Mouse (Mus musculus): ENCODE results near the gene Ddx5. TPM values are rescaled to one million over a fixed set of nuclear protein-coding genes. Genes with fewer than 3 reads are reported as not detected.
"Not testable (repeated sequence)": the region's sequence is repeated elsewhere in the genome, so short reads cannot be mapped to it uniquely, and the experiment has no call there.

Ddx5 gene
- polyA plus RNA-seq, 1 experiment from 2014 or later, result 757 TPM

- H3K27me3 ChIP-seq, result no peaks in the 10 kb centered on the region
- ChIA-PET POLR2A (no interaction called here), CTCF (no interaction called here)
- no peak for TF ChIP-seq CTCF (IDR thresholded peaks at IDR 0.05)
- ATAC-seq (no peak), DNase-seq (ENCODE audit: low read depth, low spot score) (no peak)
- in situ Hi-C loops (cut with MboI; ENCODE audit: low pct_unique_long_range_greater_than_20kb), result loop anchor here (25.0 kb wide), 1 partner anchor 238 kb away; no protein-coding TSS in a partner anchor
Measured at GRCm38 (mm10) chr11:106750121-106750751, 38.7 kb downstream of the Ddx5 start, which contains the start of gene Pecam1. Pecam1 (minus strand) TSS chr11:106750628.

GRCm38 (mm10) chr11:106749557-106750120 lies 39.3 kb downstream of the Ddx5 start:
- DNase-seq (ENCODE audit: low read depth, low spot score); ATAC-seq; POLR2A ChIA-PET; H3K27me3 ChIP-seq; CTCF ChIA-PET: not testable (repeated sequence)
- in situ Hi-C loops (cut with MboI; ENCODE audit: low pct_unique_long_range_greater_than_20kb), result loop anchor here (25.0 kb wide), 1 partner anchor 237 kb away; no protein-coding TSS in a partner anchor

GRCm38 (mm10) chr11:106744949-106745348 lies 44.0 kb downstream of the Ddx5 start:
- no peak for ATAC-seq
- ChIA-PET POLR2A (no interaction called here), CTCF (no interaction called here)
- in situ Hi-C loops (cut with MboI; ENCODE audit: low pct_unique_long_range_greater_than_20kb), result loop anchor here (5.0 kb wide), 1 partner anchor 98 kb away; no protein-coding TSS in a partner anchor
- no peak for DNase-seq (ENCODE audit: low read depth, low spot score)
- peak; percentile 53 for TF ChIP-seq CTCF (IDR thresholded peaks at IDR 0.05)
- H3K27me3 ChIP-seq, result no peaks in the 10 kb centered on the region

- ATAC-seq (no peak), DNase-seq (ENCODE audit: low read depth, low spot score) (no peak)
- TF ChIP-seq CTCF (IDR thresholded peaks at IDR 0.05), result peak; percentile 60
- in situ Hi-C loops (cut with MboI; ENCODE audit: low pct_unique_long_range_greater_than_20kb), result loop anchor here (5.0 kb wide), 1 partner anchor 95 kb away; no protein-coding TSS in a partner anchor
- ChIA-PET CTCF (interaction anchor here (0.6 to 3.2 kb wide), 24 partner anchors 10 to 330 kb away, joined by 3 to 32 read pairs (median 3); partner anchors contain the start of genes Milr1 and Polg2), POLR2A (interaction anchor here (0.7 to 0.9 kb wide), 3 partner anchors 92 to 240 kb away, joined by 3 to 6 read pairs (median 4); no protein-coding TSS in a partner anchor)
- no peaks in the 10 kb centered on the region for H3K27me3 ChIP-seq
Measured at GRCm38 (mm10) chr11:106742388-106742841, 46.6 kb downstream of the Ddx5 start.

- H3K27me3 ChIP-seq, result no peaks in the 10 kb centered on the region
- ChIA-PET CTCF (interaction anchor here (0.7 to 3.2 kb wide), 15 partner anchors 11 to 329 kb away, joined by 3 to 32 read pairs (median 5); partner anchors contain the start of genes Milr1 and Polg2), POLR2A (interaction anchor here (0.6 to 0.9 kb wide), 2 partner anchors 71 to 240 kb away, joined by 3 to 4 read pairs; no protein-coding TSS in a partner anchor)
- no peak for TF ChIP-seq CTCF (IDR thresholded peaks at IDR 0.05)
- in situ Hi-C loops (cut with MboI; ENCODE audit: low pct_unique_long_range_greater_than_20kb), result loop anchor here (5.0 kb wide), 1 partner anchor 95 kb away; no protein-coding TSS in a partner anchor
- no peak for DNase-seq (ENCODE audit: low read depth, low spot score)
- no peak for ATAC-seq
Measured at GRCm38 (mm10) chr11:106741826-106742225, 47.2 kb downstream of the Ddx5 start.

- H3K27me3 ChIP-seq, result no peaks in the 10 kb centered on the region
- ChIA-PET CTCF (interaction anchor here (1.6 to 3.2 kb wide), 5 partner anchors 10 to 93 kb away, joined by 7 to 32 read pairs (median 14); partner anchors contain the start of gene Milr1), POLR2A (interaction anchor here (0.5 to 0.6 kb wide), 2 partner anchors 58 to 71 kb away, joined by 3 to 4 read pairs; no protein-coding TSS in a partner anchor)
- TF ChIP-seq CTCF (IDR thresholded peaks at IDR 0.05), result no peak
- DNase-seq (ENCODE audit: low read depth, low spot score) (no peak), ATAC-seq (no peak)
- in situ Hi-C loops (cut with MboI; ENCODE audit: low pct_unique_long_range_greater_than_20kb), result loop anchor here (5.0 kb wide), 1 partner anchor 94 kb away; no protein-coding TSS in a partner anchor
Measured at GRCm38 (mm10) chr11:106741232-106741631, 47.8 kb downstream of the Ddx5 start.

- ChIA-PET CTCF (interaction anchor here (3.2 kb wide), 1 partner anchor 93 kb away, joined by 32 read pairs; no protein-coding TSS in a partner anchor), POLR2A (interaction anchor here (0.5 kb wide), 1 partner anchor 58 kb away, joined by 4 read pairs; no protein-coding TSS in a partner anchor)
- not testable (repeated sequence) for ATAC-seq; H3K27me3 ChIP-seq; DNase-seq (ENCODE audit: low read depth, low spot score)
- TF ChIP-seq CTCF (IDR thresholded peaks at IDR 0.05), result peak; percentile 28
- in situ Hi-C loops (cut with MboI; ENCODE audit: low pct_unique_long_range_greater_than_20kb), result loop anchor here (5.0 kb wide), 1 partner anchor 93 kb away; no protein-coding TSS in a partner anchor
Measured at GRCm38 (mm10) chr11:106740724-106741123, 48.3 kb downstream of the Ddx5 start.

GRCm38 (mm10) chr11:106739116-106739515 lies 49.9 kb downstream of the Ddx5 start:
- no peak for ATAC-seq
- TF ChIP-seq CTCF (IDR thresholded peaks at IDR 0.05), result no peak
- in situ Hi-C loops (cut with MboI; ENCODE audit: low pct_unique_long_range_greater_than_20kb), result no loop called here
- CTCF ChIA-PET, result no interaction called here
- no peak for DNase-seq (ENCODE audit: low read depth, low spot score)
- POLR2A ChIA-PET, result interaction anchor here (0.5 to 0.7 kb wide), 2 partner anchors 57 to 121 kb away, joined by 3 to 4 read pairs; no protein-coding TSS in a partner anchor
- no peaks in the 10 kb centered on the region for H3K27me3 ChIP-seq

- H3K27me3 ChIP-seq, result no peaks in the 10 kb centered on the region
- ChIA-PET CTCF (interaction anchor here (0.8 kb wide), 1 partner anchor 57 kb away, joined by 3 read pairs; no protein-coding TSS in a partner anchor), POLR2A (no interaction called here)
- in situ Hi-C loops (cut with MboI; ENCODE audit: low pct_unique_long_range_greater_than_20kb), result no loop called here
- DNase-seq (ENCODE audit: low read depth, low spot score), result no peak
- TF ChIP-seq CTCF (IDR thresholded peaks at IDR 0.05), result no peak
- ATAC-seq, result no peak
Measured at GRCm38 (mm10) chr11:106737178-106737621, 51.8 kb downstream of the Ddx5 start.

GRCm38 (mm10) chr11:106736614-106737013 lies 52.4 kb downstream of the Ddx5 start:
- in situ Hi-C loops (cut with MboI; ENCODE audit: low pct_unique_long_range_greater_than_20kb), result no loop called here
- TF ChIP-seq CTCF (IDR thresholded peaks at IDR 0.05), result no peak
- H3K27me3 ChIP-seq, result no peaks in the 10 kb centered on the region
- ATAC-seq, result no peak
- POLR2A ChIA-PET, result no interaction called here
- CTCF ChIA-PET, result no interaction called here
- no peak for DNase-seq (ENCODE audit: low read depth, low spot score)
